Mouse (Mus musculus): ENCODE measurements around the gene Zfp750.

Zfp750 gene

GRCm38 (mm10) chr11:121467408-121467807, 51.7 kb downstream of the Zfp750 start:
- no peak for DNase-seq

All from cerebellum, adult 18-20 months (tissue).